Mouse (Mus musculus): ENCODE data around the gene Gucy2d. TPM values are rescaled to one million over a fixed set of nuclear protein-coding genes. Genes with fewer than 3 reads are reported as not detected.

The Gucy2d gene
- polyA plus RNA-seq, 1 experiment from 2014 or later: not detected

GRCm38 (mm10) chr7:98449696-98450095, 9.5 kb downstream of the Gucy2d start:
- ATAC-seq (ENCODE audit: low read depth): no peak
- H3K36me3 ChIP-seq: no peaks in the 10 kb centered on the region
- no peak overlapping the region for H3K4me2 ChIP-seq
- H3K9ac ChIP-seq: no peak overlapping the region
- peaks cover under 1% of the 10 kb centered on the region; the same call in 1 of the 2 replicates for H3K4me1 ChIP-seq (replicated peaks)
- H3K4me3 ChIP-seq: no peak overlapping the region
- 89% methylated on average over 9 of the region's 9 CpGs for WGBS
- no peaks in the 10 kb centered on the region for H3K9me3 ChIP-seq
- H3K27ac ChIP-seq (replicated peaks): no peak overlapping the region
- no peaks in the 10 kb centered on the region for H3K27me3 ChIP-seq

DNA sequence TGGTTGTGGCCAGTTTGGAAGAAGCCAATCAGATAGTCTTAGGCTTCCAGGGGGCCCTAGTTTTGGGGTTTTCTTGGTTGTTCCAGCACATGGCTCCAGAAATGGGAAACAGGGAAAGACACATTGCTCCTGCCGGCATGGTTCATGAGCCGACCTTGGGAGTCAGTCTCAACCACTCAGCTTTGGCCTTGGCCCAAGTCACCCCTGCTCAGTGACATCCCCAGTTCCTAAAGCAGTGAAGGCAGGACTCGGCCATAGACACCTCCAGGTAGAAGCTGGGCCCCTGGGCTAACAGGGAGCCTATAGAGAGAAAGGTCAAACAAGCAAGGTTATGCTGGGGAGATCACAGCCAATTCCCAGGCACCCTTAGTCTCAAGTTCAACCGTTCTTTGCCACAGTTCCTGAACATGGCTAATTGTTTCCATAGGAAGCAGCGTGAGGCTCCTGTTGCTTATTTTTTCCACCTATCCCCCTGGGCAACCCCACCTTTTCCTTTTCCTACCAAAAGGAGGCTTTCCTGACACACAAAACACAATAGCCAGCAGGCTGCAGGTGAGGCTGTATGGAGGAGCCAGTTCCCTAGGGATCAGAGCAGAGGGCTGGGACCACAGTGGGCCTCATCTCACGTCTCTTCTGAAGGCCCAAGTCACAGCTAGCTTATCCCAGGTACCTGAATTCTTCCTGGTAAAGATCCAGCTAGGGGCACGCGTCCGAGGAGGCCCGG, 14.3 kb downstream of the Gucy2d start:
- 81% methylated on average over 10 of the region's 10 CpGs for WGBS
- Histone ChIP-seq H3K4me2 (no peak overlapping the region), H3K9me3 (no peaks in the 10 kb centered on the region), H3K36me3 (no peaks in the 10 kb centered on the region), H3K27ac (replicated peaks) (no peak overlapping the region), H3K4me1 (replicated peaks) (peaks cover 5% of the 10 kb centered on the region; the same call in 1 of the 2 replicates), H3K4me3 (no peak overlapping the region), H3K9ac (no peak overlapping the region), H3K27me3 (no peaks in the 10 kb centered on the region)
- no peak for ATAC-seq (ENCODE audit: low read depth)

DNA sequence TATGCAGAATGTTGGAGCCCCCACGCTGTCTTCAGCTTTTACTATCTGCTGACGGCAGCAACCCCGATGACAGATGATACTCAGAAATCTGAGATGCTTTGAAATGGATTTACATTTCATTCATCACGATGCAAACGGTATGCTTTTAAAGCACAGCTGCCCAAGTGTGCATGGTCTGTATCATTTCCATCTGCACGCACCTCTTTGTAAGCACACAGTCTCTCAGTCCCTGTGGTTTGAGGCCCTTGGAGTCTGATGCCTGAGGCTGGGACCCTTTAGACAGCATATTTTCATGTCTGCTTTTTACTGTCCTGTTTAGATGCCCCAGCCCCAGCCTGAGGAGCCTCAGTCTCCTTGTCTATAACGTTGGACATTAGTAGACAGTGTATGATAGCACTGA, 20.1 kb downstream of the Gucy2d start:
- no peak for ATAC-seq (ENCODE audit: low read depth)
- Histone ChIP-seq H3K4me2 (no peak overlapping the region), H3K36me3 (no peaks in the 10 kb centered on the region), H3K4me1 (replicated peaks) (no peaks in the 10 kb centered on the region), H3K4me3 (no peak overlapping the region), H3K9ac (no peak overlapping the region), H3K27ac (replicated peaks) (no peak overlapping the region), H3K9me3 (no peaks in the 10 kb centered on the region), H3K27me3 (no peaks in the 10 kb centered on the region)
- WGBS: 69% methylated on average over 7 of the region's 7 CpGs

GRCm38 (mm10) chr7:98469089-98469488, 28.9 kb downstream of the Gucy2d start:
- Histone ChIP-seq H3K4me1 (replicated peaks) (no peaks in the 10 kb centered on the region), H3K9ac (no peak overlapping the region), H3K36me3 (no peaks in the 10 kb centered on the region), H3K9me3 (no peaks in the 10 kb centered on the region), H3K4me2 (no peak overlapping the region), H3K27me3 (no peaks in the 10 kb centered on the region), H3K4me3 (no peak overlapping the region), H3K27ac (replicated peaks) (no peak overlapping the region)
- 73% methylated on average over 3 of the region's 3 CpGs for WGBS
- no peak for ATAC-seq (ENCODE audit: low read depth)

DNA sequence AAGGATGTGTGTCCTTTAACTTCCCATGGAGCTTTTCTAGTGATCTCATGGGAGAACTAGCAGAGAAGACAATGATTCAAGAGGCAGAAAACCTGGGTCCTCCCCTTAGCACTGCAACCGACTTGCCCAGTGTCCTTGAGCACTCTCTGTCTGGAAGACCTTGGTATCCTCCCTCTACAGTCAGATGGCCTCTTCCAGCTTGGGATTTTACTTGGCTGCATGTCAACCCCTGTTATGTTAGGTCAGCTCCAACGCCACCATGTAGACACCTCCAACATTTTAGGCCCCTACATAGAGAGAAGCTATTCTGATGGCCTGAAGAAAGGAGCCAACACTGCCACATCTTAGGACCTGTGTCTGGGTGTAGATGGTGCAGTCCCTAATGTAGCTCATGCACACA, 32.3 kb downstream of the Gucy2d start:
- Histone ChIP-seq H3K9me3 (no peaks in the 10 kb centered on the region), H3K36me3 (no peaks in the 10 kb centered on the region), H3K4me1 (replicated peaks) (no peaks in the 10 kb centered on the region), H3K9ac (no peak overlapping the region), H3K27me3 (no peaks in the 10 kb centered on the region), H3K4me2 (no peak overlapping the region), H3K4me3 (no peak overlapping the region), H3K27ac (replicated peaks) (no peak overlapping the region)
- no peak for ATAC-seq (ENCODE audit: low read depth)
- 85% methylated on average over 2 of the region's 2 CpGs for WGBS

DNA sequence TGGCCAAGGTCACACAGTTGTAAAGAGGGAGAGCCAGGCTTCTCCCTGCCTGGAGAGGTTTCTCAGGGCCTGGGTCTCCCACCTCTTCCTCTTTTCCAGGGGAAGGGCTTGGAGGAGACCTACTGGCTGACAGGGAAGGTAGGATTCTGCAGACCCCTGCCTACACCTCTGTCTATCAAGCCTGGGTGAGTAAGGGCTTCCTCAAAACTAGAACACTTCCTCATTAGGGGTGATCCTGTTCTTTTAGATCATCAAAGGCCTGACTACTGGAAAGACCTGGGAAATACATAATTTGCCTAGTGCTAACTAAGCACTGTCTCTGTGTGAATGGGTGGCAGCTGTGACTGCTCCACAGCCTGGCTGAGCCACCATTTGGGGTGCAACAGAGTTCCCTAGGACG, 34.3 kb downstream of the Gucy2d start:
- H3K4me1 ChIP-seq (replicated peaks): no peaks in the 10 kb centered on the region
- peaks cover 3% of the 10 kb centered on the region; the same call in 1 of the 2 replicates for H3K27me3 ChIP-seq
- H3K4me3 ChIP-seq: no peak overlapping the region
- no peaks in the 10 kb centered on the region for H3K9me3 ChIP-seq
- H3K27ac ChIP-seq (replicated peaks): no peak overlapping the region
- no peak overlapping the region for H3K9ac ChIP-seq
- H3K36me3 ChIP-seq: no peaks in the 10 kb centered on the region
- no peak for ATAC-seq (ENCODE audit: low read depth)
- H3K4me2 ChIP-seq: no peak overlapping the region
- WGBS: 82% methylated on average over 1 of the region's 1 CpGs

DNA sequence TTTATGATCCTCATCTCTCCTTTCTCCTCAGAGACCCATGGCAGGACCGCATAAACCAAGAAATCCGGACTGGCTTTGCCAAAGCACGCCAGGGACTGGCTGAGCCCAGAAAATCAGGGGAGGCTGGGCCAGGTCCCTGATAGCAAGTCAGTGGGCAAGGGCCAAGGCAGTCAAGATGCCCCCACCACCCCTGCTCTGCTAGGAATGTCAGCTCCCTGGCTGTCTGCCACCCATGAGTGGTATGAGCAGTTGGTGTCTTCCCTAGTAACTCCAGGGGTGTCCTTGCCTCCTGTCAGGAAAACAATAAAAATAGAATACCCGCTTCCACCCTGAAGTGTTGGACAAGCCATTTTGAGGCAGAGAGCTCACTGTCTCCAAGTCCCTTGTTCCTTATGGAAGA, 36.9 kb downstream of the Gucy2d start:
- Histone ChIP-seq H3K4me3 (no peak overlapping the region), H3K9me3 (no peaks in the 10 kb centered on the region), H3K4me2 (no peak overlapping the region), H3K36me3 (no peaks in the 10 kb centered on the region), H3K9ac (no peak overlapping the region), H3K27me3 (peaks cover 6% of the 10 kb centered on the region; the same call in 1 of the 2 replicates), H3K27ac (replicated peaks) (no peak overlapping the region), H3K4me1 (replicated peaks) (peaks cover 4% of the 10 kb centered on the region)
- 68% methylated on average over 4 of the region's 4 CpGs for WGBS
- no peak for ATAC-seq (ENCODE audit: low read depth)

GRCm38 (mm10) chr7:98480481-98480880, 40.3 kb downstream of the Gucy2d start:
- Histone ChIP-seq H3K36me3 (no peaks in the 10 kb centered on the region), H3K4me1 (replicated peaks) (peaks cover 4% of the 10 kb centered on the region), H3K27ac (replicated peaks) (no peak overlapping the region), H3K4me2 (no peak overlapping the region), H3K9me3 (no peaks in the 10 kb centered on the region), H3K4me3 (no peak overlapping the region), H3K27me3 (peaks cover 6% of the 10 kb centered on the region; the same call in 1 of the 2 replicates), H3K9ac (no peak overlapping the region)
- no peak for ATAC-seq (ENCODE audit: low read depth)
- 81% methylated on average over 1 of the region's 1 CpGs for WGBS

DNA sequence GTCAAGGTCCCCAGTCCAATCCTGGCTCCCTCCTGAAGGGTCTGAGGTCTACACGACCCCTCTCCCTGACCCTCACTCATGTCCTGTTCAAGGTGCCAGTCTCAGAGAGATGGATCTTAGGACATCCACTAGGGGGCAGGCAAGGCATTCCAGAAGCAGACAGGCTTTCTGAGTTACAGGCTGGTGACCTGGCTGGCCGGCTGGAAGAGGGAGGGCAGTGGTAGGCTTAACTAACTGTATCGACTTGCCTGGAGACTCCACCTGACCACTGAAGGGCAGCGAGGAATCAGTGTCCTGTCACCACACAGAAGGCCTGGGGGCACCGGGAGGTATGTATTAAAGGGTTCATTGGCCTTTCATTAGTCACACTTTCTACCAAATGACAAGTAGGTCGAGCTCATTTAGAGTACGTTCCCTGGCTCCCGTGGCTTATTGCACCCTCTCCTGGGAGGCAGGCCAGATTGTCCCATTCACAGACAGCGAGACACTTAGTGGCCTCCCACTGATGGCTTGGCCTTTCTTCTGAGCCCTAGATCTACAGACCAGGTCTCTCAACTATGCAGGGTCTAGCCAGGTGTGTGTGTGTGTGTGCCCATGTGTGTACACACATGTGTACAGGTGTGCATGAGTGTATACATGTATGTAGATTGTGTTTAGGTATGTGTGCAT, 41.0 kb downstream of the Gucy2d start:
- peaks cover 6% of the 10 kb centered on the region; the same call in 1 of the 2 replicates for H3K27me3 ChIP-seq

DNA sequence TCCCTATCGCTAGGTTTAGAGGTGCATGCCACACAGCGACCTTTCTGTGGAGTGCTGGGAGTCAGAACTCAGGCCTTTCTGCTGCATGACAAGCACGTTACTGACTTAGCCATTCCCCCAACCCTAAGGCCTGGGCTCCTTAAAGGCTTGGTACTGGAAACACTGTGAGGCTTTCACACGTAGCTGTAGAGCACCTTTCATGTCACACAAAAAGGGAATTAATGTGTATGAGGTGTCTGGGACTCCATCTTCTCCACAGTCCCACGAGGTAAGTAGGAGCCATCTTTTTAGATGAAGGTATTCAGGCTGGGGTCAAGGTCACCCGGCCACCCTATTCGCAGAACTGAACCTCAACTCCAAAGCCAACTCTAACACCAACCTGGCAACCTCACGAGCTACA, 41.6 kb downstream of the Gucy2d start:
- peaks cover 15% of the 10 kb centered on the region for H3K4me1 ChIP-seq (replicated peaks)
- no peak overlapping the region for H3K27ac ChIP-seq (replicated peaks)
- no peak overlapping the region for H3K4me3 ChIP-seq
- H3K36me3 ChIP-seq: no peaks in the 10 kb centered on the region
- no peak overlapping the region for H3K4me2 ChIP-seq
- WGBS: 87% methylated on average over 8 of the region's 8 CpGs
- no peak for ATAC-seq (ENCODE audit: low read depth)
- H3K9ac ChIP-seq: no peak overlapping the region
- H3K27me3 ChIP-seq: peaks cover 6% of the 10 kb centered on the region; the same call in 1 of the 2 replicates
- H3K9me3 ChIP-seq: no peaks in the 10 kb centered on the region

More for the DNA sequence above, 41.0 kb downstream of the Gucy2d start:
- 8% methylated on average over 9 of the region's 9 CpGs for WGBS
- Histone ChIP-seq H3K9me3 (no peaks in the 10 kb centered on the region), H3K36me3 (no peaks in the 10 kb centered on the region), H3K4me3 (no peak overlapping the region), H3K4me1 (replicated peaks) (peaks cover 8% of the 10 kb centered on the region), H3K27ac (replicated peaks) (no peak overlapping the region), H3K9ac (no peak overlapping the region), H3K4me2 (0 out of 2 replicates have a peak overlapping the region, but pooled peaks have one; percentile 3)
- ATAC-seq (ENCODE audit: low read depth): peak; percentile 60; the same call in 1 of the 2 replicates

GRCm38 (mm10) chr7:98482551-98483267, 42.5 kb downstream of the Gucy2d start:
- H3K4me1 ChIP-seq (replicated peaks): peaks cover 15% of the 10 kb centered on the region
- H3K36me3 ChIP-seq: no peaks in the 10 kb centered on the region
- H3K27ac ChIP-seq (replicated peaks): no peak overlapping the region
- H3K27me3 ChIP-seq: peaks cover 6% of the 10 kb centered on the region; the same call in 1 of the 2 replicates
- no peaks in the 10 kb centered on the region for H3K9me3 ChIP-seq
- 68% methylated on average over 12 of the region's 12 CpGs for WGBS
- no peak for ATAC-seq (ENCODE audit: low read depth)
- H3K9ac ChIP-seq: no peak overlapping the region
- H3K4me3 ChIP-seq: no peak overlapping the region
- no peak overlapping the region for H3K4me2 ChIP-seq

- Histone ChIP-seq H3K36me3 (no peaks in the 10 kb centered on the region), H3K27ac (replicated peaks) (no peak overlapping the region), H3K4me1 (replicated peaks) (peaks cover 15% of the 10 kb centered on the region), H3K4me2 (no peak overlapping the region), H3K9me3 (no peaks in the 10 kb centered on the region), H3K9ac (no peak overlapping the region), H3K27me3 (peaks cover 8% of the 10 kb centered on the region), H3K4me3 (no peak overlapping the region)
- ATAC-seq (ENCODE audit: low read depth): no peak
- WGBS: 35% methylated on average over 8 of the region's 8 CpGs
These were observed 43.0 kb downstream of the Gucy2d start for GRCm38 (mm10) chr7:98483268-98483607.
